Mouse (Mus musculus) ES-Bruce4 (cell line): ENCODE data around the gene Siae.

ENCODE experiments used
- CTCF ChIP-seq: IDR thresholded peaks from one replicate; pipeline ENCODE4 v1.8.1; 2011; ENCODE audit warnings: low read depth, low read length
- EP300 ChIP-seq: IDR thresholded peaks from 2 replicates; pipeline ENCODE4 v1.6.1; 2011; ENCODE audit warnings: low read depth, low read length; ENCODE audit not compliant: insufficient read depth
- POLR2A ChIP-seq: IDR thresholded peaks from one replicate; pipeline ENCODE4 v1.8.1; 2011; ENCODE audit warnings: low read length; ENCODE audit not compliant: insufficient read depth

- TF ChIP-seq POLR2A (no peak), CTCF (no peak), EP300 (no peak)
These were observed 43.1 kb downstream of the Siae start for GRCm38 (mm10) chr9:37598637-37599036.
